Mouse (Mus musculus) heart, adult 18-20 months (tissue): ENCODE measurements around the gene Olfr733. TPM values are rescaled to one million over a fixed set of nuclear protein-coding genes. Genes with fewer than 3 reads are reported as not detected.

Experiments
- DNase-seq, 2 experiments: peaks; one replicate each; pipeline ENCODE4 v3.0.0; 2021 to 2022; ENCODE audit warnings: mixed read lengths in 1 of 2
- long read RNA-seq, 2 experiments: library from polyadenylated mRNA; stranded (forward); transcript quantifications; one replicate each; pipeline ENCODE4 v2.0.0; 2021
- total RNA-seq, 2 experiments: library from RNA; stranded (reverse); gene quantifications; 2 replicates each; pipeline ENCODE4 v1.2.3; 2021

Olfr733 gene
- total RNA-seq = not detected
- long read RNA-seq, experiment 1 = 0 reads
- long read RNA-seq, experiment 2 = 0 reads

GRCm38 (mm10) chr14:50301422-50301821, at the start of gene Olfr733:
Gene Olfr733 (minus strand): TSS chr14:50301522.
- no peak for DNase-seq

GRCm38 (mm10) chr14:50348796-50349195, 47.5 kb upstream of the Olfr733 start, which contains the start of gene Olfr735:
Gene Olfr735 (minus strand): TSS chr14:50348872.
- no peak for DNase-seq

- no peak for DNase-seq
Measured at GRCm38 (mm10) chr14:50326661-50327060, 25.3 kb upstream of the Olfr733 start, which contains the start of gene Olfr734. Gene Olfr734 (minus strand): TSS chr14:50326761.

GRCm38 (mm10) chr14:50284106-50284505, 17.2 kb downstream of the Olfr733 start, which contains the start of gene Olfr732:
Gene Olfr732 (minus strand): TSS chr14:50284206.
- DNase-seq = no peak

Other genes starting within 250 kb of the Olfr733 start
- not detected for gene Olfr726, start 210.6 kb downstream of the Olfr733 start, total RNA-seq
- gene Olfr727, start 178.3 kb downstream of the Olfr733 start, total RNA-seq = not detected
- not detected for gene Olfr728, start 158.8 kb downstream of the Olfr733 start, total RNA-seq
- gene Olfr729, start 148.6 kb downstream of the Olfr733 start, total RNA-seq = not detected
- gene Olfr730, start 113.3 kb downstream of the Olfr733 start, total RNA-seq = not detected
- not detected for gene Olfr731, start 59.7 kb downstream of the Olfr733 start, total RNA-seq
- not detected for gene Olfr732, start 17.3 kb downstream of the Olfr733 start, total RNA-seq
- gene Olfr734, start 25.2 kb upstream of the Olfr733 start, total RNA-seq = not detected
- not detected for gene Olfr735, start 47.4 kb upstream of the Olfr733 start, total RNA-seq
- gene Tlr11, start 56.4 kb upstream of the Olfr733 start, total RNA-seq = under 1 TPM in 1 of 2 experiments, not detected in 1; 0.08 TPM
- not detected for gene Olfr736, start 79.6 kb upstream of the Olfr733 start, total RNA-seq
- not detected for gene Olfr738, start 106.0 kb upstream of the Olfr733 start, total RNA-seq
- gene Olfr739, start 117.1 kb upstream of the Olfr733 start, total RNA-seq = not detected
- not detected for gene Olfr740, start 144.0 kb upstream of the Olfr733 start, total RNA-seq
- not detected for gene Olfr741, start 171.2 kb upstream of the Olfr733 start, total RNA-seq
- not detected for gene Olfr742, start 202.1 kb upstream of the Olfr733 start, total RNA-seq
- gene Olfr743, start 220.3 kb upstream of the Olfr733 start, total RNA-seq = not detected